Mouse (Mus musculus) megakaryocyte, embryonic 14.5 days (primary cell): ENCODE measurements around the gene Fkbp15.

Experiments used
- FLI1 ChIP-seq: IDR thresholded peaks from 2 replicates; pipeline ENCODE4 v1.6.1; 2012; ENCODE audit warnings: low read length, inconsistent platforms, mixed read lengths
- GATA1 ChIP-seq: IDR thresholded peaks from 3 replicates; pipeline ENCODE4 v1.6.1; 2012; ENCODE audit warnings: mixed read lengths, low read length, inconsistent platforms, borderline replicate concordance

- TF ChIP-seq FLI1 (0 out of 2 replicates have a peak, but pooled peaks have one; percentile 56), GATA1 (no peak)
Measured at GRCm38 (mm10) chr4:62408601-62409282, 48.4 kb upstream of the Fkbp15 start, which contains the start of the genes Cdc26 and Prpf4.
